Mouse (Mus musculus) embryonic facial prominence, embryonic 12.5 days (tissue): ENCODE measurements around the gene Sncg. TPM values are rescaled to one million over a fixed set of nuclear protein-coding genes. Genes with fewer than 3 reads are reported as not detected.
"Not testable (repeated sequence)": the region's sequence is repeated elsewhere in the genome, so short reads cannot be mapped to it uniquely, and the experiment has no call there.

Source experiments
- ATAC-seq: fragments of 200-750 bp; cut with Nextera tagmentation; 2 replicates; pipeline ENCODE4 v1.8.0; 2017; ENCODE audit not compliant: insufficient number of reproducible peaks, insufficient read depth, low FRiP score, low TSS enrichment
- H3K27ac ChIP-seq: fragments of 300-500 bp; sonication (generic); 2 replicates; pipeline ENCODE4 v1.5.1; 2016; ENCODE audit warnings: mild to moderate bottlenecking
- H3K27me3 ChIP-seq: fragments of 300-500 bp; sonication (generic); 2 replicates; pipeline ENCODE4 v1.6.1; 2016; ENCODE audit warnings: mild to moderate bottlenecking, moderate library complexity
- H3K36me3 ChIP-seq: fragments of 300-500 bp; sonication (generic); 2 replicates; pipeline ENCODE4 v1.6.1; 2016; ENCODE audit warnings: mild to moderate bottlenecking
- H3K4me1 ChIP-seq: fragments of 300-500 bp; sonication (generic); 2 replicates; pipeline ENCODE4 v1.6.1; 2016
- H3K4me2 ChIP-seq: fragments of 300-500 bp; sonication (generic); replicated peaks from 2 replicates; pipeline ENCODE4 v1.6.1; 2016; ENCODE audit warnings: mild to moderate bottlenecking, moderate library complexity
- H3K4me3 ChIP-seq: fragments of 300-500 bp; sonication (generic); 2 replicates; pipeline ENCODE4 v1.5.1; 2016; ENCODE audit warnings: mild to moderate bottlenecking
- H3K9ac ChIP-seq: fragments of 300-500 bp; sonication (generic); 2 replicates; pipeline ENCODE4 v1.6.1; 2016; ENCODE audit warnings: mild to moderate bottlenecking, moderate library complexity
- H3K9me3 ChIP-seq: fragments of 300-500 bp; sonication (generic); 2 replicates; pipeline ENCODE4 v1.6.1; 2016; ENCODE audit warnings: mild to moderate bottlenecking, moderate library complexity
- WGBS: fragments of 180-500 bp; shearing (Covaris S2); methylation state at CpG from one replicate; pipeline ENCODE4 v1.1.7; 2016; 5-methylcytosine and 5-hydroxymethylcytosine counted together
- polyA plus RNA-seq: library from polyadenylated mRNA; unstranded; fragments of >200 nt; fragmentation: Nextera tagmentation; extraction: Ambion mirVana; gene quantifications from 2 replicates; pipeline ENCODE4 v1.2.1, GENCODE M21; 2016

Gene Sncg
- polyA plus RNA-seq, result 67.0 and 95.6 TPM in 2 replicates

- WGBS, result 65% methylated on average over 10 of the region's 10 CpGs
- H3K4me2 ChIP-seq, result no peak within 1 kb of the TSS
- H3K4me3 ChIP-seq, result no peak within 1 kb of the TSS
- no peak within 1 kb of the TSS for H3K27ac ChIP-seq
- no peaks in the 10 kb centered on the region for H3K9me3 ChIP-seq
- H3K9ac ChIP-seq, result no peak within 1 kb of the TSS
- no peaks in the 10 kb centered on the region for H3K36me3 ChIP-seq
- no peaks in the 10 kb centered on the region for H3K27me3 ChIP-seq
- peaks cover 18% of the 10 kb centered on the region for H3K4me1 ChIP-seq
- no peak for ATAC-seq
Observed at GRCm38 (mm10) chr14:34374577-34374976, at the start of gene Sncg. Gene Sncg (minus strand): TSS chr14:34374789.

DNA sequence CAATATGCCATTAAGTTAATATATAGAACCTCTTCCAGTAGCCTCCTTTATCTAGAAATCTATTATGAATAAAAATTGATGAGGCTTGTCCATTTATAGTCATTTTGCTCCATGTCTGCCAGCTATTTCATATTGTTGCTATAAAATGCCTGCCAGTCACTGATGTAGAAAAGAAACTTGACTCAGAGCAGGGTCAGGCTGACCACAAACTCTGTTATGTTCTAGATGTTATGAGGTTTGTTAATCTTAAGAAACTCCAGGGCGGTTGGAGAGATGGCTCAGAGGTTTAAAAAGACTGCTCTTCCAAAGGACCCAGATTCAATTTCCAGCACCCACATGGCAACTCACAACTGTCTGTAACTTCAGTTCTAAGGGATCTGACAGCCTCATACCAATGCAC lies 46.5 kb upstream of the Sncg start:
- H3K27me3 ChIP-seq, result no peaks in the 10 kb centered on the region
- H3K36me3 ChIP-seq, result peaks cover 62% of the 10 kb centered on the region
- ATAC-seq, result no peak
- 88% methylated on average over 1 of the region's 1 CpGs for WGBS
- H3K27ac ChIP-seq, result no peak overlapping the region
- H3K9ac ChIP-seq, result no peak overlapping the region
- H3K9me3 ChIP-seq, result no peaks in the 10 kb centered on the region
- no peaks in the 10 kb centered on the region for H3K4me1 ChIP-seq
- no peak overlapping the region for H3K4me2 ChIP-seq
- H3K4me3 ChIP-seq, result no peak overlapping the region

DNA sequence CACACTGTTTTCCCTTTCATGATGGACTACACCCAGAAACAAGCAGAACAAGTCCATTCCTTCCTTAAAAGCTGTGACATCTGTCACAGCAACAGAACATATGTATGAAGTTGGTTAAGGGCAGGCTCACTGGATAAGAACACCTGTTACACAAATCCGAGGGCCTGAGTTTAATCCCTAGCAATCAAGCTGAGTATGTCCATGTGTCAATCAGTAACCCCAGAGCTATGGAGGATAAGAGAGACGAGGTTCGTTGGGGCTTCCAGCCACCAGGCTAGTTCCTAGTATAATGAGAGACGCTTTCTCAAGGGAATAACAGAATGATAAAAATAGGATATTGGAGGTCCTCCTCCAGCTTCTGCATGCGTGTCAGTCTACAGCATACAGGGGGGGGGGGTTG lies 42.9 kb upstream of the Sncg start:
- Histone ChIP-seq H3K9ac (no peak overlapping the region), H3K4me2 (no peak overlapping the region), H3K4me1 (no peaks in the 10 kb centered on the region), H3K9me3 (no peaks in the 10 kb centered on the region), H3K36me3 (peaks cover 55% of the 10 kb centered on the region), H3K27me3 (no peaks in the 10 kb centered on the region), H3K4me3 (no peak overlapping the region), H3K27ac (no peak overlapping the region)
- no peak for ATAC-seq
- 81% methylated on average over 5 of the region's 5 CpGs for WGBS

DNA sequence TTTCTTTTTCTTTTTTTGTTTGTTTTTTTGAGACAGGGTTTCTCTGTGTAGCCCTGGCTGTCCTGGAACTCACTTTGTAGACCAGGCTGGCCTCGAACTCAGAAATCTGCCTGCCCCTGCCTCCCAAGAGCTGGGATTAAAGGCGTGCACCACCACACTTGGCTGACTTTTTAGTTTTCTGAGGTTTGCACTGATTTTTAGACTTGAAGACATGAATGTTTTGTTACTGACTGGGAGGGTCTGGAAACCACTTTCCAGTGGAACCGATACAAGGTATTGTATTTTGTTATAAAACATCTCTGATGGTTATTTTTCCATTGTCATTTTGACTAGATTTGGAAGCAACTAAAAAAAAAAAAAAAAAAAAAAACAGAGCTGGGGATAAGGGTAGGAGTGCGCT lies 42.4 kb upstream of the Sncg start:
- not testable (repeated sequence) for H3K27ac ChIP-seq, H3K9me3 ChIP-seq, H3K4me3 ChIP-seq, H3K9ac ChIP-seq, H3K27me3 ChIP-seq, ATAC-seq, H3K4me1 ChIP-seq, H3K4me2 ChIP-seq
- peaks cover 52% of the 10 kb centered on the region for H3K36me3 ChIP-seq
- WGBS, result 95% methylated on average over 4 of the region's 4 CpGs

DNA sequence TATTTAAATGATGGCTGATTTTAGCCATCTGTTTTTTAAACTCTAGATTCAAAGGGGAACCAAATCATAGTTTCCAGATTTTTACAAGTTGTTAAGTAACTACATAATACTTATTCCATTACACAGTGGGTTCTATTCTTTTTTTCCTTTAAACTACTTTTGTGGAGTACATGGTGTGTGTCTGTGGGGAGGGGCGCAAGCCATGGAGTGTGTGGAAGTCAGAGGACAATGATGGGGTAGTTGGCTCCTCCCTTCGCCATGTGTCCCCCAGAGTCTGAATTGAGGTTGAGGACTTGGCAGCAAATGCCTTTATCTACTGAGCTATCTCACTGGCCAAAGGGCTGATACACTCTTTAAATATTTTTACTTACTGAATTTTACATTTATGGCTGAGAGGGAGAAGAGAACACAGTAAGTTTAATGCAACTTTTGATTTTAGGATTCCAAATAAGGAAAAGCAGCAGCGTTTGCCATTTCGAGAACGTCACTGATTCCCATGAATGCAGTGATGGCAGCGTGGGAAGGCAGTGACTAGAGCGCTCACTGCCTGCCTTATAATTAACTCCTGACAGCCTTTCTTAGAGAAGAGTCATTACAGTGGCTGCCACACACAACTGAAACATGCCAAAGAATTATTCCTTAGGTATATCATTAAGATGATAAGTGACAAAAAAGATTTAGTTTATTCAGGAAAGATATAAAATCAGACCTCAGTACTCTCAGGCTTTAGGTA lies 37.7 kb upstream of the Sncg start:
- Histone ChIP-seq H3K4me2 (no peak overlapping the region), H3K4me1 (no peaks in the 10 kb centered on the region), H3K4me3 (no peak overlapping the region), H3K36me3 (peaks cover 55% of the 10 kb centered on the region), H3K27ac (no peak overlapping the region), H3K9ac (no peak overlapping the region), H3K9me3 (no peaks in the 10 kb centered on the region), H3K27me3 (no peaks in the 10 kb centered on the region)
- WGBS, result 90% methylated on average over 7 of the region's 7 CpGs
- ATAC-seq, result no peak

DNA sequence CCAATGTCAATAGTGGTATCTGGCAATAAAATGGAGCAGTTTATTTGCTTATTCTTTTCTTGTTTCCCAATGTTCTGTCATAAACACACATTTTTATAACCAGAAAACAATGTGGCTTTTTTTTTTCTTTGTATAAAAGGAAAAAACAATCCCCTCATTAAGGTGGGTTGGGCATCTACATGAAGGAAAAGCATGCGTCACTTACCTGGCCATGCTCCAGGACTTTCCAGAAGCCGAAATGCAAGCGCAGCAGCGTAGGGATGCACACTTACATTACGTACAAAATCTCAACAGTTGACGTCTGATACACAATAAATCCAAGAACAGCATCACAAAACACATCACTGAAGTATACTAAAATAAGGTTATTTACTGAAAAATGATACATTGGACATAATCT lies 36.1 kb upstream of the Sncg start:
- H3K27me3 ChIP-seq, result no peaks in the 10 kb centered on the region
- H3K9ac ChIP-seq, result no peak overlapping the region
- H3K36me3 ChIP-seq, result peaks cover 57% of the 10 kb centered on the region
- no peak overlapping the region for H3K27ac ChIP-seq
- no peaks in the 10 kb centered on the region for H3K4me1 ChIP-seq
- 98% methylated on average over 6 of the region's 6 CpGs for WGBS
- H3K9me3 ChIP-seq, result no peaks in the 10 kb centered on the region
- H3K4me3 ChIP-seq, result no peak overlapping the region
- ATAC-seq, result no peak
- no peak overlapping the region for H3K4me2 ChIP-seq

- no peak overlapping the region for H3K9ac ChIP-seq
- no peak overlapping the region for H3K4me2 ChIP-seq
- H3K4me3 ChIP-seq, result no peak overlapping the region
- no peak overlapping the region for H3K27ac ChIP-seq
- no peaks in the 10 kb centered on the region for H3K4me1 ChIP-seq
- no peak for ATAC-seq
- H3K27me3 ChIP-seq, result no peaks in the 10 kb centered on the region
- peaks cover 70% of the 10 kb centered on the region for H3K36me3 ChIP-seq
- no peaks in the 10 kb centered on the region for H3K9me3 ChIP-seq
- 89% methylated on average over 7 of the region's 7 CpGs for WGBS
Observed at GRCm38 (mm10) chr14:34403424-34403823, 28.8 kb upstream of the Sncg start.

GRCm38 (mm10) chr14:34402871-34403270 lies 28.3 kb upstream of the Sncg start:
- no peaks in the 10 kb centered on the region for H3K9me3 ChIP-seq
- WGBS, result 88% methylated on average over 8 of the region's 8 CpGs
- no peak overlapping the region for H3K27ac ChIP-seq
- no peaks in the 10 kb centered on the region for H3K27me3 ChIP-seq
- ATAC-seq, result no peak
- no peak overlapping the region for H3K4me2 ChIP-seq
- no peak overlapping the region for H3K4me3 ChIP-seq
- H3K4me1 ChIP-seq, result no peaks in the 10 kb centered on the region
- no peak overlapping the region for H3K9ac ChIP-seq
- H3K36me3 ChIP-seq, result peaks cover 70% of the 10 kb centered on the region

DNA sequence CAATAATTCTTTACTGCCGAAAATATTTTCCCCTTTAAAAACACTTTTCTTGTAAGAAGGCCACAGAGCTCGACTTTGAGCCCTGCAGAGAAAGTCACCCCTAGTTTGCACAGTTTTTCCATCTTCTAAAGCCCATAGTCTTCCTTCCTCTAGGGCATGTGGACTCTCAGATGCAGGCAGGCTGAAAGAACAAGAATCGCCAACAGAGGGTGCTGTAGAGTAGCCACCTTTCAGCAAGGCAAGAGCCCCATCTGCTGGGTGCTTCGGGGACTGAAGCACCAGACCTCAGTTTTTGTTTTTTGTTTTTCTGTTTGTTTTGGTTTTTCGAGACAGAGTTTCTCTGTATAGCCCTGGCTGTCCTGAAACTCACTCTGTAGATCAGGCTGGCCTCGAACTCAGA lies 26.5 kb upstream of the Sncg start:
- no peaks in the 10 kb centered on the region for H3K4me1 ChIP-seq
- ATAC-seq, result no peak
- WGBS, result 51% methylated on average over 6 of the region's 6 CpGs
- H3K9me3 ChIP-seq, result no peaks in the 10 kb centered on the region
- no peaks in the 10 kb centered on the region for H3K27me3 ChIP-seq
- no peak overlapping the region for H3K9ac ChIP-seq
- no peak overlapping the region for H3K4me3 ChIP-seq
- no peak overlapping the region for H3K27ac ChIP-seq
- H3K36me3 ChIP-seq, result peaks cover 62% of the 10 kb centered on the region
- no peak overlapping the region for H3K4me2 ChIP-seq

DNA sequence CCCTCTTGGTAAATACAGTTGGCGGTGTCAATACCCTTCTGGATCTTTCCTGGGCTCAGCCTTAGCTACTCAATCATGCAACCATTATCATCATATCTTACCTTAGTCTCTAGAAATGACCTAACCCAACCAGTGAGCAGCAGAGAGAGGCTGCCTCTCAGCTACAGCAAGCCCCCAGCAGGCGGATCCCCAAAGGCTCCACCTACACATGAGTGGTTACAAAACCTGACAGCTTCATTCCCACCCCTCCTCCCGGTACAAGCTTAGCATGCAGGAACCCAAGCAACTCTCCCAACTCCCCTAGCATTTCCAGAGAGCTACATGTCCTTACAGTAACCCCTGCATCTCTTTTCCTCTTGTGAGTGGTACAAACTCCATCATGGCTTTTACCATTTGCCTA lies 25.4 kb upstream of the Sncg start:
- H3K4me3 ChIP-seq, result no peak overlapping the region
- no peaks in the 10 kb centered on the region for H3K4me1 ChIP-seq
- no peaks in the 10 kb centered on the region for H3K27me3 ChIP-seq
- H3K36me3 ChIP-seq, result peaks cover 57% of the 10 kb centered on the region
- no peak for ATAC-seq
- H3K9ac ChIP-seq, result no peak overlapping the region
- H3K9me3 ChIP-seq, result no peaks in the 10 kb centered on the region
- 91% methylated on average over 3 of the region's 3 CpGs for WGBS
- no peak overlapping the region for H3K27ac ChIP-seq
- no peak overlapping the region for H3K4me2 ChIP-seq

- no peak for ATAC-seq
- Histone ChIP-seq H3K9me3 (no peaks in the 10 kb centered on the region), H3K27ac (no peak overlapping the region), H3K27me3 (no peaks in the 10 kb centered on the region), H3K4me1 (no peaks in the 10 kb centered on the region), H3K36me3 (peaks cover 51% of the 10 kb centered on the region), H3K4me3 (no peak overlapping the region), H3K4me2 (no peak overlapping the region), H3K9ac (no peak overlapping the region)
- 93% methylated on average over 6 of the region's 6 CpGs for WGBS
Observed at GRCm38 (mm10) chr14:34399301-34399700, 24.7 kb upstream of the Sncg start.

DNA sequence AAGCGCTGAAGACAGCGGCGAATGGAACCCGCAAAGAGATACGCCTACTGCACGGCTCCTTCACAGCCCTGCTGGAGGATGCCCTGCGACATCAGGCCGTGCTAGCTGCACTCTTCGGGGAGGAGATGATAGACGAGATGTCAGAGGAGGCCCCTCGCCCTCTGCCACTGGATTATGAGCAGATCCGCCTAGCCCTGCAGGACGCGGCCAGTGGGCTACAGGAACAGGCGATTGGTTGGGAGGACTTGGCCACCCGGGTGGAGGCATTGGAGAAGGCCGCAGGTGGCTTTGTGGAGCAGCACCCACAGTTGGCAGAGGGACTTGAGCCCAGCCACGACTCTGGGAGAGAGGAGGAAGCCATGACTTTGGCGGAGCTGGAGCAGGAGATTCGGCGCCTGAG lies 24.3 kb upstream of the Sncg start:
- Histone ChIP-seq H3K9ac (no peak overlapping the region), H3K36me3 (peaks cover 49% of the 10 kb centered on the region), H3K27ac (no peak overlapping the region), H3K4me1 (no peaks in the 10 kb centered on the region), H3K27me3 (no peaks in the 10 kb centered on the region), H3K9me3 (no peaks in the 10 kb centered on the region), H3K4me3 (no peak overlapping the region), H3K4me2 (no peak overlapping the region)
- 92% methylated on average over 21 of the region's 21 CpGs for WGBS
- no peak for ATAC-seq
